Mouse (Mus musculus): ENCODE measurements around the gene Pdlim5. TPM values are rescaled to one million over a fixed set of nuclear protein-coding genes. Genes with fewer than 3 reads are reported as not detected.
A peak's percentile ranks its signal among the peaks of the same experiment; 100 is the strongest.
"Not testable (repeated sequence)": the region's sequence is repeated elsewhere in the genome, so short reads cannot be mapped to it uniquely, and the experiment has no call there.

Gene Pdlim5
- polyA plus RNA-seq (2014; fragmentation: Nextera tagmentation; extraction: Ambion mirVana): 16.0 and 18.0 TPM in 2 replicates

DNA sequence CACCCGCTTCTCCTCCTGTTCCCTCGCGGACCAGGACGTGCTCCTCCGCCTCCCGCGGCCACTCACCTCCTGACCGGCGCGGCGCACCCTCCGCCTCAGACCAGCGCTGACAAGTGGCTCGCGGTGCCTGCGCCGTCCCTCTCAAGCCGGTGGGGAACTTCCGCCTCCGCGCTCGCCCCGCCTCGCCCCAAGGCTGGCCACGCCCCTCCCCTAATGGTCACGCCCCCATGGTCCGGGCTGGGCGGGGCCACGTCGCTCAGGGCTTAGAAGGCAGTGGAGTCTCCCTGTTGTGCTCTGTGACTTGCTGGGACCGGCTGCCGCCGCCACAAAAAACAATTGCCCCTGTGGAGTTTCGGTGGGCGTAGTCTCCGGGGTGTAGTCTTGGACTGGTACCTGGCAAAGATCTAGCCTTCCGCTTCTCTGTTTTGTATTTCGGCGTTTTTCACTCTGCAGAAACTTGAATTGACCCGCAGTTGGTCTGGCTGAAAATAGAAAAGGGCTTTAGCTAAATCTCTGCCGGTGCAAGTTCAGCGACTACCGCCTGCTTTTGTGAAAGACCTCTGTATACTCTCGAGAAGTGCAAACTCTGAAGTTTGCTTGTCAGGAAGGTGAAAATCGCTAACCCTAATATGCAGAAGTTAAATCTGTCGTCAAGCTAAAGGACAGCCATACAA is at the start of gene Pdlim5:
Gene Pdlim5 (minus strand): TSS at position 177 of the 674 bp plus-strand sequence.
- H3K4me1 ChIP-seq (replicated peaks; ENCODE audit: control insufficient read depth, insufficient read depth, low read length): peaks cover 3% of the 10 kb centered on the region; the same call in 1 of the 2 replicates
- peak within 1 kb of the TSS; percentile 46; the same call in 1 of the 2 replicates for H3K27ac ChIP-seq (ENCODE audit: low read depth, low read length)
- ATAC-seq (replicated peaks; ENCODE audit: low FRiP score) (peak; percentile 99), DNase-seq (ENCODE audit: low spot score) (peak; percentile 99)
- H3K9me3 ChIP-seq (ENCODE audit: control insufficient read depth, low read length): no peaks in the 10 kb centered on the region
- H3K36me3 ChIP-seq (ENCODE audit: control insufficient read depth, insufficient read depth, low read length): no peaks in the 10 kb centered on the region
- H3K4me2 ChIP-seq (ENCODE audit: low read depth, low read length, severe bottlenecking): peak within 1 kb of the TSS; percentile 80
- 1% methylated on average over 43 of the region's 46 CpGs for WGBS
- peak within 1 kb of the TSS; percentile 75 for H3K4me3 ChIP-seq (ENCODE audit: low read depth, low read length)
- H3K9ac ChIP-seq (ENCODE audit: low read length): peak within 1 kb of the TSS; percentile 61
- H3K27me3 ChIP-seq (ENCODE audit: control insufficient read depth, insufficient read depth, low read length): no peaks in the 10 kb centered on the region

DNA sequence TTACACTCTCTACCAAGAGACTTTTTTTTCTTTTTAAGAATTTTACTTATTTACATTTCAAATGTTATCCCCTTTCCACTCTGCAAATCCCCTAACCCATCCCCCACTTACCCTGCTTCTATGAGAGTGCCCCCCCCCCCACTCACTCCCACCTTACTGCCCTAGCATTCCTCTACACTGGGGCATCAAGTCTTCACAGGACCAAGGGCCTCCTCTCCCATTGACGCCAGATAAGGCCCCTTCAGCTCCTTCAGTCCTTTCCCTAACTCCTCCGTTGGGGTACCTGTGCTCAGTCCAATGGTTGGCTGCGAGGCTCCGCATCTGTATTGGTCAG is 48.2 kb upstream of the Pdlim5 start:
- no peak overlapping the region for H3K4me3 ChIP-seq (ENCODE audit: low read depth, low read length)
- no peaks in the 10 kb centered on the region for H3K9me3 ChIP-seq (ENCODE audit: control insufficient read depth, low read length)
- no peaks in the 10 kb centered on the region for H3K27me3 ChIP-seq (ENCODE audit: control insufficient read depth, insufficient read depth, low read length)
- no peak overlapping the region for H3K27ac ChIP-seq (ENCODE audit: low read depth, low read length)
- H3K4me1 ChIP-seq (replicated peaks; ENCODE audit: control insufficient read depth, insufficient read depth, low read length): peaks cover 3% of the 10 kb centered on the region; the same call in 1 of the 2 replicates
- H3K36me3 ChIP-seq (ENCODE audit: control insufficient read depth, insufficient read depth, low read length): no peaks in the 10 kb centered on the region
- no peak overlapping the region for H3K9ac ChIP-seq (ENCODE audit: low read length)
- DNase-seq (ENCODE audit: low spot score) (no peak), ATAC-seq (replicated peaks; ENCODE audit: low FRiP score) (peak; percentile 37; the same call in 1 of the 2 replicates)
- no peak overlapping the region for H3K4me2 ChIP-seq (ENCODE audit: low read depth, low read length, severe bottlenecking)
- 22% methylated on average over 4 of the region's 4 CpGs for WGBS

DNA sequence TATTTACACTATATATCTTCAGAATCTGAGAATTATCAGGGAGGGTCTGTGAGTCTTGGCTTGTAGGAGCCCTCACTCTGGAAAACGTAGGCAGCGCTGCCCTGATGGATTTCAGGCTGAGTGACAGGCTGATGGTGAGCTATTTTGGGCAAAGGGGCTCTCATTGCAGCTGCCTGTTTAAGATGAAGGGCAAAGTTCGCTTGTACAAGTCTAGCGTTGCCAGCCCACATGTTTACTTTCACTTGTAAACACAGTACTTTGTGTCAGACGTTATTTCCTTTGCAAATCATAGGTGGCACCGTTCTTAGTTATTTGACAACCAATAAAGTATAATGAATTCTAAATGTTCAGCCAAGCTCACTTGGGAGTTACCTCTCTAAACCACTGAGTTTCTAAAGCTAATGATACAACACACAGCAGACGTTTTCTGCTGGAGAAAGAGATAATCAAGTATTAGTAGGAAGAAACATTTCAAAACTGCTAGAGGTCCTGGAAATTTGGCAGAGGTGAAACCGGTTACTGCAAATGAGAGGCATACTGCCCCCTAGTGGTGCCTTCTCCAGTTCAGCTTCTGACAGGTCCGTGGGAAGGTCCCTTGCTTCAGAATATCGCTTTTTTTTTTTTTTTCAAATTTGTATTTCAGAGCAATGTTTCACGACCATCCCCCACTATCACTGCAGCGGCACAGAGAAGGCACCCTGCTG is 47.7 kb upstream of the Pdlim5 start:
- H3K4me1 ChIP-seq (replicated peaks; ENCODE audit: control insufficient read depth, insufficient read depth, low read length): peaks cover 3% of the 10 kb centered on the region; the same call in 1 of the 2 replicates
- H3K27me3 ChIP-seq (ENCODE audit: control insufficient read depth, insufficient read depth, low read length): no peaks in the 10 kb centered on the region
- no peak overlapping the region for H3K9ac ChIP-seq (ENCODE audit: low read length)
- no peak overlapping the region for H3K27ac ChIP-seq (ENCODE audit: low read depth, low read length)
- H3K36me3 ChIP-seq (ENCODE audit: control insufficient read depth, insufficient read depth, low read length): no peaks in the 10 kb centered on the region
- H3K4me3 ChIP-seq (ENCODE audit: low read depth, low read length): no peak overlapping the region
- 17% methylated on average over 12 of the region's 12 CpGs for WGBS
- no peaks in the 10 kb centered on the region for H3K9me3 ChIP-seq (ENCODE audit: control insufficient read depth, low read length)
- H3K4me2 ChIP-seq (ENCODE audit: low read depth, low read length, severe bottlenecking): no peak overlapping the region
- ATAC-seq (replicated peaks; ENCODE audit: low FRiP score) (peak; percentile 75; the same call in 1 of the 2 replicates), DNase-seq (ENCODE audit: low spot score) (peak; percentile 89)

DNA sequence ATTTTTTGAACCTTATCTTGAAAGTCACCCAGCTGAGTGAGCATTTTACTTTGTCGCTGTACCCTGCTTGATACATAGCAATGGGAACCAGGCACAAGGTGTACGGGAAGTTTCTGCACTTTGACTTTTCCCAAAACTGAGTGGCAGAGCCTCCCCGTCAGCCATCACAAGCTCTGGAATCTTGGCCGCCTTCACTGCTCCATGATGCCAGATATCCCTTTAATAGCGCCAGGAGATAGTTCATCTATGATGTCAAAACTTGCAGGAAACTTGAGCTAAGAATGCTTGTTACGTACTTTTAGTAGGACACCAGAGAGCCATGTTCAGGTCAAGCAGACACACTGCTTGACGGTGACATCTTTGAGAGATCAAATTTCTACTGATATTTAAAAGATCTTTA is 46.7 kb upstream of the Pdlim5 start:
- DNase-seq (ENCODE audit: low spot score): no peak
- Histone ChIP-seq H3K9ac (ENCODE audit: low read length) (no peak overlapping the region), H3K4me2 (ENCODE audit: low read depth, low read length, severe bottlenecking) (no peak overlapping the region), H3K27ac (ENCODE audit: low read depth, low read length) (no peak overlapping the region), H3K4me1 (replicated peaks; ENCODE audit: control insufficient read depth, insufficient read depth, low read length) (peaks cover 3% of the 10 kb centered on the region; the same call in 1 of the 2 replicates), H3K27me3 (ENCODE audit: control insufficient read depth, insufficient read depth, low read length) (no peaks in the 10 kb centered on the region), H3K9me3 (ENCODE audit: control insufficient read depth, low read length) (no peaks in the 10 kb centered on the region), H3K36me3 (ENCODE audit: control insufficient read depth, insufficient read depth, low read length) (no peaks in the 10 kb centered on the region), H3K4me3 (ENCODE audit: low read depth, low read length) (no peak overlapping the region)
- no peak for ATAC-seq (replicated peaks; ENCODE audit: low FRiP score)
- WGBS: 91% methylated on average over 7 of the region's 7 CpGs

DNA sequence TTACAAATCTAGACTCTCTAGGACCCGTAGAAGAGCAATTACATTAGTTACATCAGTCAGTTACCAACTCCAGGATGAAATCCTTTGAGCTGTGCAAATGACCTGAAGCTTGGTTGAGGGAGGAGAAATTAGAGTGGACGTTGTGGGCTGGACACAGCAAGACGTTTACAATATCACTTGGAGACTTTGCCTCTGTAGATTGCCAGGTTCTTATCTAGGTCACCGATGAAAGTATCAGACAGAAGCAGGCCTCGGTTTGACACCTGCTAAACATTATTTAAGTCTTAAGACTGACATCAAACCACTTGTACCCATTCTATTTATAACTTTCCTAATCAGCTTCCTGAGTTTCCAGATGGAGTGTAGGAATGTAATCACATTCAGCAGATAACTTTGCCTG is 45.6 kb upstream of the Pdlim5 start:
- ATAC-seq (replicated peaks; ENCODE audit: low FRiP score): no peak
- H3K36me3 ChIP-seq (ENCODE audit: control insufficient read depth, insufficient read depth, low read length): no peaks in the 10 kb centered on the region
- 75% methylated on average over 5 of the region's 5 CpGs for WGBS

DNA sequence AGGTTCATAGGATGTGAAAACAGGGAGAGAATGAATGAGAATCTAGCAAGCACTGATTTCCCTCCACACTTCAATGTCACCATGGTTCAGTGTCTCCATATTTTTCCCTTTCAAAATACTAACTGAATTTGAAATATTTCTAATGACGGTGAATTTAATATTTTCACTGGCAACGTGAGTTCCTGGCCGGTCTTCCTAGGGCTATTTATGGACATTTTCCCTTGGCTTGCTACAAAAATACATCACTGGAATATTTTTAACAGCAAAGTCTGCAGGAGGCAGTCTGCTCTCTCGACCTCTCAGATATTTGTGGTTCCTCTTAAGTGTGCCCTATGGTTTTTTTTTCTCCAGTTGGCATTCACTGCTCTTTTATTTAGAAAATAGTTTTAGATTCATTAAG is 44.7 kb upstream of the Pdlim5 start:
- Histone ChIP-seq H3K4me3 (ENCODE audit: low read depth, low read length) (no peak overlapping the region), H3K9ac (ENCODE audit: low read length) (no peak overlapping the region), H3K36me3 (ENCODE audit: control insufficient read depth, insufficient read depth, low read length) (no peaks in the 10 kb centered on the region), H3K9me3 (ENCODE audit: control insufficient read depth, low read length) (no peaks in the 10 kb centered on the region), H3K27ac (ENCODE audit: low read depth, low read length) (no peak overlapping the region), H3K27me3 (ENCODE audit: control insufficient read depth, insufficient read depth, low read length) (no peaks in the 10 kb centered on the region), H3K4me2 (ENCODE audit: low read depth, low read length, severe bottlenecking) (no peak overlapping the region), H3K4me1 (replicated peaks; ENCODE audit: control insufficient read depth, insufficient read depth, low read length) (peaks cover 3% of the 10 kb centered on the region; the same call in 1 of the 2 replicates)
- no peak for DNase-seq (ENCODE audit: low spot score)
- WGBS: 80% methylated on average over 4 of the region's 4 CpGs
- no peak for ATAC-seq (replicated peaks; ENCODE audit: low FRiP score)

More for the DNA sequence above, 45.6 kb upstream of the Pdlim5 start:
- H3K9me3 ChIP-seq (ENCODE audit: control insufficient read depth, low read length): no peaks in the 10 kb centered on the region
- H3K9ac ChIP-seq (ENCODE audit: low read length): no peak overlapping the region
- no peak overlapping the region for H3K4me2 ChIP-seq (ENCODE audit: low read depth, low read length, severe bottlenecking)
- H3K27me3 ChIP-seq (ENCODE audit: control insufficient read depth, insufficient read depth, low read length): no peaks in the 10 kb centered on the region
- H3K4me3 ChIP-seq (ENCODE audit: low read depth, low read length): no peak overlapping the region
- peaks cover 3% of the 10 kb centered on the region; the same call in 1 of the 2 replicates for H3K4me1 ChIP-seq (replicated peaks; ENCODE audit: control insufficient read depth, insufficient read depth, low read length)
- no peak for DNase-seq (ENCODE audit: low spot score)
- no peak overlapping the region for H3K27ac ChIP-seq (ENCODE audit: low read depth, low read length)

DNA sequence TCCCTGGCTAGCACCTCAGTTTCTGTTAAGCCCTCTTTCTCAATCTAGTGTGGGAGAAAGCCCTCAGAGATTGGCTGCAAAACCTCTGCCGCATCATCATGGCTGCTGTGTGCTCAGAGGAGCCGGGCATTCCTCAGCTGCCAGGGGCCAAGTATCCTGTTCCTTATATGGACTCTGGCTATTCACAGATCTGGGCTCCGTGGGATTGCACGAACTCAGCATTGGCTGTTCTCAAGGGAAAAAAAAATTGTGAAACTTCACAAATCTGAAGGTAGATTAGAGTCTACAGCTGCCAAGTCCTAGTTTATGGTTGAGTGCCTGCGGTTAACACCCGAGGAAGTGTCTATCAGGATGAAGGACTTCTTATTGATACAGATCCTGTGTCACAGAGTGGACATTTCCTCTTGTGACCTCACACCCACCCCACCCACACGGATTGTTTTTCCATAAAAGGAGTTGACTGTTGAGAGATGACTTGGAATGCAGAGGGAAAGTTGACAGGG is 44.1 kb upstream of the Pdlim5 start:
- Histone ChIP-seq H3K27me3 (ENCODE audit: control insufficient read depth, insufficient read depth, low read length) (no peaks in the 10 kb centered on the region), H3K36me3 (ENCODE audit: control insufficient read depth, insufficient read depth, low read length) (no peaks in the 10 kb centered on the region), H3K4me3 (ENCODE audit: low read depth, low read length) (no peak overlapping the region), H3K9me3 (ENCODE audit: control insufficient read depth, low read length) (no peaks in the 10 kb centered on the region), H3K4me2 (ENCODE audit: low read depth, low read length, severe bottlenecking) (no peak overlapping the region), H3K4me1 (replicated peaks; ENCODE audit: control insufficient read depth, insufficient read depth, low read length) (peaks cover 3% of the 10 kb centered on the region; the same call in 1 of the 2 replicates), H3K9ac (ENCODE audit: low read length) (no peak overlapping the region), H3K27ac (ENCODE audit: low read depth, low read length) (no peak overlapping the region)
- 60% methylated on average over 7 of the region's 7 CpGs for WGBS
- DNase-seq (ENCODE audit: low spot score) (no peak), ATAC-seq (replicated peaks; ENCODE audit: low FRiP score) (no peak)

DNA sequence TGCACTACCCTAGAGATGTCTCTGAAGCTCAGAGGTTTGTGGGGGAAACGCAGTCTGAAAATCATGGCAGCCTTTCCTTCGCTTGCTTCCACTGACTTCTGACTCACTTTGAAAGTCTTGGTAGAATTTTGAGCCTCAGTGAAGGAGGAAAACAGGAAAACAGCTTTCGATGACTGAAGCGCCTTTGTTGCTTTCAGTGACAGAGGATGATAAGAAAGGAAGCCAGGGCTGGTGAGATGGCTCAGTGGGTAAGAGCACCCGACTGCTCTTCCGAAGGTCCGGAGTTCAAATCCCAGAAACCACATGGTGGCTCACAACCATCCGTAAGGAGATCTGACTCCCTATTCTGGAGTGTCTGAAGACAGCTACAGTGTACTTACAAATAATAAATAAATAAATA is 43.1 kb upstream of the Pdlim5 start:
- H3K27me3 ChIP-seq (ENCODE audit: control insufficient read depth, insufficient read depth, low read length); DNase-seq (ENCODE audit: low spot score); H3K27ac ChIP-seq (ENCODE audit: low read depth, low read length); H3K36me3 ChIP-seq (ENCODE audit: control insufficient read depth, insufficient read depth, low read length); H3K4me1 ChIP-seq (replicated peaks; ENCODE audit: control insufficient read depth, insufficient read depth, low read length); H3K9ac ChIP-seq (ENCODE audit: low read length); H3K9me3 ChIP-seq (ENCODE audit: control insufficient read depth, low read length); H3K4me3 ChIP-seq (ENCODE audit: low read depth, low read length); ATAC-seq (replicated peaks; ENCODE audit: low FRiP score); H3K4me2 ChIP-seq (ENCODE audit: low read depth, low read length, severe bottlenecking): not testable (repeated sequence)
- WGBS: 95% methylated on average over 8 of the region's 8 CpGs
